Mouse (Mus musculus) embryonic fibroblast, embryonic 13.5 days (primary cell): ENCODE measurements at regions not wholly inside any gene's neighbourhood (a gene's known extent, or its start where the extent isn't known, plus 50 kb on each side); places are given as distances from the start of the nearest gene placed in this dataset.

Experiments
- CTCF ChIP-seq: IDR thresholded peaks from 2 replicates; pipeline ENCODE4 v1.5.1; 2011; ENCODE audit warnings: mild to moderate bottlenecking, control low read depth, low read length, moderate library complexity, borderline replicate concordance; ENCODE audit not compliant: insufficient read depth
- POLR2A ChIP-seq: IDR thresholded peaks from 2 replicates; pipeline ENCODE4 v1.6.1; 2011; ENCODE audit warnings: low read depth, mild to moderate bottlenecking, control low read depth, low read length, moderate library complexity

DNA sequence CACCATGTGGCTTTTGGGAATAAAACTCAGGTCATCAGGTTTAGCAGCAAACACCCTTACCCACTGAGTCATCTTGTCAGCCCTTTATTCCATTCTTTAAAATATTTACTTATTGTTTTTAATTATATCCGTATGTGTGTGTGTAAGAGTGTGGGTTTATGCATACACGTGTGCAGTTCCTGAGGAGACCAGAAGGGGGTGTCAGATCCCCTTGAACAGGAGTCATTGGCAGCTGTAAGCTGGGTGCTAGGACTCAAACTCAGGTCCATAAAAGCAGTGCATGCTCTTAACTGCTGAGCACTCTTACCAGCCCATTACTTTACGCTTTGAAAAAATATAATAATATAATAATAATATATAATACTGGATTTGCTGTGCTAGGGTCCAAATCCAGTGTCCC lies 54.6 kb upstream of the Smim23 start:
- TF ChIP-seq CTCF (no peak), POLR2A (no peak)
